Mouse (Mus musculus): Measurements from ENCODE around the gene Rln3. TPM values are rescaled to one million over a fixed set of nuclear protein-coding genes. Genes with fewer than 3 reads are reported as not detected.
"Not testable (repeated sequence)": the region's sequence is repeated elsewhere in the genome, so short reads cannot be mapped to it uniquely, and the experiment has no call there.

The Rln3 gene
- polyA plus RNA-seq, 1 experiment, result not detected

DNA sequence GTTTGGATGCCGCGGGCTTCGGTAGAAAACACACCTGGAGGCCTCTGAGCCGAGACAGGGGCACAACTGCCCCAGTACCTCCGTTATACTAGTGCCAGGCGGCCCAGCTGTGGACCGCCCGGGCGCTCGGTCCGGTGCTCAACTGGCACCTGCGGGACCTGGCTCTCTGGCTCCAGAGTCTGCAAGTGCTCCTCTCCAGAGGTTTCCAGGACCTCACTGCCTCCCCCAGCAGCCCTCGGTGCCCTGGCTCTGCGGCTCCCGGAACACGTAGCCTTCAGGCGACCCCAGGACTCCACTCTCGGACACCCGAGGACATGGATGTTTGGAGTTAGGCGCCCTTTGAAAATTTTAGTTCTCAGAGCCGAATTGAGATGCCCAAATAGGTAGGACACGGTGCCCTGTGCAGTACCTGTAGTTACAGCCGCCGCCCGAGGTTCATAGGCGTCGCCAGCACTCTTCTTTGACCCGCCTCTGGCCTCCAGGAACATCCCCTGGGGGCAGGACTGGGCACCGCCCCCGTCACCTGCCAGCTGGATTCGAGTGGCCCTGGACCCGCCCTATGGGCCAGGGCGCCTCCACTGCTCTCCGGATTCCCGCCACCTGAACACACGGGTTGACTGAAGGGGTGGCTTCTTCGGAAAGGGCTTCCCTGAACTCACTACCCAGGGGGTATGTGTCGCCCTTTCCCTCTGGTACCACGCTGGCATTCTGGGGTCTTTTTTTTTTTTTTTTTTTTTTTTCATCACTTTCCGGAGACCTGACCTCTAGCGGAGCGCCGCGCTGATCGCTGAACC lies 32.9 kb downstream of the Rln3 start, which contains the start of gene 2210011C24Rik:
Gene 2210011C24Rik (minus strand): TSS at position 467 of the 794 bp plus-strand sequence.
- WGBS, result 2% methylated on average over 45 of the region's 45 CpGs
- no peak within 1 kb of the TSS; the same call in 1 of the 2 replicates for H3K27ac ChIP-seq (ENCODE audit: control insufficient read depth, insufficient read depth, low read depth, low read length, poor library complexity)
- peak within 1 kb of the TSS; percentile 44 for H3K4me3 ChIP-seq (replicated peaks; ENCODE audit: control insufficient read depth, low read depth, low read length)

GRCm38 (mm10) chr8:84010625-84011611 lies 33.9 kb downstream of the Rln3 start:
- TF ChIP-seq CTCF (IDR thresholded peaks at IDR 0.05; ENCODE audit: control insufficient read depth, insufficient read depth, low read length), result peak; percentile 55; the same call in 1 of the 2 replicates
- TF ChIP-seq POLR2A (IDR thresholded peaks at IDR 0.05; ENCODE audit: borderline replicate concordance, control insufficient read depth, low read depth, low read length), result no peak
- 3% methylated on average over 83 of the region's 83 CpGs for WGBS
- H3K4me3 ChIP-seq (replicated peaks; ENCODE audit: control insufficient read depth, low read depth, low read length), result peak overlapping the region; percentile 44
- H3K27ac ChIP-seq (ENCODE audit: control insufficient read depth, insufficient read depth, low read depth, low read length, poor library complexity), result no peak overlapping the region; the same call in 1 of the 2 replicates
- no peaks in the 10 kb centered on the region for H3K4me1 ChIP-seq (ENCODE audit: control insufficient read depth, insufficient read depth, low read length)

More for the DNA sequence above, 32.9 kb downstream of the Rln3 start, which contains the start of gene 2210011C24Rik:
- H3K4me1 ChIP-seq (ENCODE audit: control insufficient read depth, insufficient read depth, low read length), result no peaks in the 10 kb centered on the region
- TF ChIP-seq POLR2A (IDR thresholded peaks at IDR 0.05; ENCODE audit: borderline replicate concordance, control insufficient read depth, low read depth, low read length) (no peak), CTCF (IDR thresholded peaks at IDR 0.05; ENCODE audit: control insufficient read depth, insufficient read depth, low read length) (no peak)

DNA sequence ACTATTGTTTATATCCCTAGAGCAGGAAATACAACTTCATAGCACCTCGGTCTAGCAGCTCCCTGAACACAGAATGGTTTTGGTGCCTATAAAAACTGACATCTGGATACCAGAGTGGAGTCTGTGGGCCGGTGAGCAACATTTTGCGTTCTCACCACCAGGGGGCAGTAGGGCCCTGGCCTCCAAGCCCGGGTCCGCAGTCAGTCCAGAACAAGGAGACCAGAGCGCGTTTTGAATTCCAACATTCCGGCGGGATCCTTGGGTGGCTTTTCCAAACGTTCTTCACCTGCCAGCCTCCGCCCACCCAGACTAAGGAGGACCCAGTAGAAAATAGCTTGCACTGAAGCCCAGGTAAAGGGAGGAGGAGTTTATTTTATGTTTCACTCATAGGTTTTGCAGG lies 34.9 kb downstream of the Rln3 start:
- Histone ChIP-seq H3K4me1 (ENCODE audit: control insufficient read depth, insufficient read depth, low read length) (no peaks in the 10 kb centered on the region), H3K4me3 (replicated peaks; ENCODE audit: control insufficient read depth, low read depth, low read length) (no peak overlapping the region), H3K27ac (ENCODE audit: control insufficient read depth, insufficient read depth, low read depth, low read length, poor library complexity) (no peak overlapping the region)
- no peak for TF ChIP-seq POLR2A (IDR thresholded peaks at IDR 0.05; ENCODE audit: borderline replicate concordance, control insufficient read depth, low read depth, low read length)
- TF ChIP-seq CTCF (IDR thresholded peaks at IDR 0.05; ENCODE audit: control insufficient read depth, insufficient read depth, low read length), result peak; percentile 97
- 1% methylated on average over 11 of the region's 11 CpGs for WGBS

- Histone ChIP-seq H3K27ac (ENCODE audit: control insufficient read depth, insufficient read depth, low read depth, low read length, poor library complexity) (no peak overlapping the region), H3K4me3 (replicated peaks; ENCODE audit: control insufficient read depth, low read depth, low read length) (no peak overlapping the region), H3K4me1 (ENCODE audit: control insufficient read depth, insufficient read depth, low read length) (no peaks in the 10 kb centered on the region)
- no peak for TF ChIP-seq POLR2A (IDR thresholded peaks at IDR 0.05; ENCODE audit: borderline replicate concordance, control insufficient read depth, low read depth, low read length)
- 67% methylated on average over 7 of the region's 7 CpGs for WGBS
Measured at GRCm38 (mm10) chr8:84008362-84008761, 36.4 kb downstream of the Rln3 start.

DNA sequence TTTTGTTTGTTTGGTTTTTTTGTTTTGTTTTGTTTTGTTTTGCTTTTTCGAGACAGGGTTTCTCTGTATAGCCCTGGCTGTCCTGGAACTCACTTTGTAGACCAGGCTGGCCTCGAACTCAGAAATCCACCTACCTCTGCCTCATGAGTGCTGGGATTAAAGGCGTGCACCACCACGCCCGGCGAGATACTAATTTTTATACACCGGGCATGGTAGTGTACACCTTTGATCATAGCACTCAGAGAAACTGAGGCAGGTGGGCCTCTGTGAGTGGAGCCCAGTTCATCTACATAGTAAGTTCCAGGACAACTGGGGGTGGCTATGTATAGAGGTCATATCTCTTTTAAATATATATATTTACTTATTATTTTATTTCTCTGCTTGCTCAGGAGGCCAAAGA lies 39.3 kb downstream of the Rln3 start:
- not testable (repeated sequence) for H3K27ac ChIP-seq (ENCODE audit: control insufficient read depth, insufficient read depth, low read depth, low read length, poor library complexity); H3K4me1 ChIP-seq (ENCODE audit: control insufficient read depth, insufficient read depth, low read length); H3K4me3 ChIP-seq (replicated peaks; ENCODE audit: control insufficient read depth, low read depth, low read length)
- 89% methylated on average over 7 of the region's 7 CpGs for WGBS

DNA sequence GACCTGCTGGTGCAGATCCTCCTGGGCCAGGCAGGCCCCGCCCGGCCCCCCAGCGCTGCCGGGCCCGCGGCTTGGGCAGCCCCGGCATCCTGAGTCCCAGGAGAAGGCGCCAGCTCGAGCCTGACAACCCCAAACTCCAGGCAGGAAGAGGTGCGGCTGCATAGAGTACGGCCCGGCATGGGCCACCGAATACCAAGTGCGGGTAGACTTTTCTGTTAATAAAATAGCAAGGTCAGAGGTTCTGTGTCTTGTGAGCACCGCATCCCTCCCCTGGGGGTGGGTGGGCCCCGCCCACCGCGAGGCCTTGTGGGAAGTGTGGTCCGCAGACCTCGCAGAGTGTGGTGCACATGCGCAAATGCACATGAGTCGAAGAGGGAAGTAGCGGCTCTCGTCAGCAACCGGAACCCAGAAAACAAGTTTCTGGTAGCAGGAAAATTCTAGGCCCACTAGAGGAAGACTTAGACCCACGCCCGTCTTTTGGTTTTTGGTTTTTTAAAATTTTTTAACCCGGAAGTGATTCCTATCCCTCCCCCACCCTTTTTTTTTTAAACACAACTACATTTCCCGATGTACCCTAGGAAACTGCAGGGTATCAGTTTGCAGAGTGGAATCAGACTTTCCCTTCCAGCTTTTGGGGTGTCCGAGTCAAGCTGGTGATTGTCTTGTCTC lies 40.1 kb downstream of the Rln3 start:
- H3K4me1 ChIP-seq (ENCODE audit: control insufficient read depth, insufficient read depth, low read length), result no peaks in the 10 kb centered on the region
- peak overlapping the region; percentile 65 for H3K27ac ChIP-seq (ENCODE audit: control insufficient read depth, insufficient read depth, low read depth, low read length, poor library complexity)
- H3K4me3 ChIP-seq (replicated peaks; ENCODE audit: control insufficient read depth, low read depth, low read length), result peak overlapping the region; percentile 79
- TF ChIP-seq POLR2A (IDR thresholded peaks at IDR 0.05; ENCODE audit: borderline replicate concordance, control insufficient read depth, low read depth, low read length) (peak; percentile 46; the same call in 1 of the 2 replicates), CTCF (IDR thresholded peaks at IDR 0.05; ENCODE audit: control insufficient read depth, insufficient read depth, low read length) (no peak)
- WGBS, result 1% methylated on average over 30 of the region's 30 CpGs

GRCm38 (mm10) chr8:84003612-84004246 lies 41.1 kb downstream of the Rln3 start:
- no peak overlapping the region for H3K4me3 ChIP-seq (replicated peaks; ENCODE audit: control insufficient read depth, low read depth, low read length)
- H3K27ac ChIP-seq (ENCODE audit: control insufficient read depth, insufficient read depth, low read depth, low read length, poor library complexity), result no peak overlapping the region
- H3K4me1 ChIP-seq (ENCODE audit: control insufficient read depth, insufficient read depth, low read length), result peaks cover 2% of the 10 kb centered on the region; the same call in 1 of the 2 replicates
- WGBS, result 66% methylated on average over 6 of the region's 6 CpGs
- no peak for TF ChIP-seq POLR2A (IDR thresholded peaks at IDR 0.05; ENCODE audit: borderline replicate concordance, control insufficient read depth, low read depth, low read length)
- TF ChIP-seq CTCF (IDR thresholded peaks at IDR 0.05; ENCODE audit: control insufficient read depth, insufficient read depth, low read length), result no peak
